Mouse (Mus musculus) cerebellum, adult 2 months (tissue): ENCODE measurements around the gene H2-M5.

Experiments used
- CTCF ChIP-seq: fragments of 200-500 bp; IDR thresholded peaks from 2 replicates; pipeline ENCODE4 v1.5.1; 2011; ENCODE audit warnings: low read depth, mild to moderate bottlenecking, control low read depth, low read length, moderate library complexity, borderline replicate concordance; ENCODE audit not compliant: insufficient read depth
- POLR2A ChIP-seq: fragments of 200-500 bp; IDR thresholded peaks from 2 replicates; pipeline ENCODE4 v1.6.1; 2011; ENCODE audit warnings: low read length, control low read depth, borderline replicate concordance; ENCODE audit not compliant: insufficient read depth

DNA sequence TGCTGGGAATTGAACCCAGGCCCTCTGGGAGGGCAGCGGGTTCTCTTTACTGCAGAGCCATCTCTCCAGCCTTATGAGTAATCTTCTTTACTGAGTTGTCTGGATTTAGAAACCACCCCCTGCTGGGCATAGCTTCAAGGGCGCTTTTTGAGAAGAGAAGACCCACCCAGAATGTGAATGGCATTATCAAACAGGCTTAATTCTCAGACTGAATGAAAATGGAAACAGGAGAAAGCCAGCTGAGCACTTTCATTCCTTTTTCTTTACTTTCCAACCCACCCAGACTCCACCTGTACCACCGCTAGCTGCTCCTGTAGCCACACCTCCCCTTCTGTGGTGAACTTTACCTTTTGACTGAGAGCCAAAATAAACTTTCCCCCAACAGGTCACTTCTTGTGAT, 6.1 kb upstream of the H2-M5 start:
- no peak for TF ChIP-seq POLR2A
- TF ChIP-seq CTCF: no peak
